Mouse (Mus musculus) liver, postnatal 0 days (tissue): ENCODE measurements around the gene Tspan11.

Experiments
- CTCF ChIP-seq: sonication (generic); IDR thresholded peaks from 2 replicates; pipeline ENCODE4 v1.5.1; 2016; ENCODE audit warnings: antibody characterized with exemption, low read depth
- EP300 ChIP-seq: IDR thresholded peaks from 2 replicates; pipeline ENCODE4 v1.6.1; 2016; ENCODE audit warnings: antibody characterized with exemption, low read depth, mild to moderate bottlenecking

DNA sequence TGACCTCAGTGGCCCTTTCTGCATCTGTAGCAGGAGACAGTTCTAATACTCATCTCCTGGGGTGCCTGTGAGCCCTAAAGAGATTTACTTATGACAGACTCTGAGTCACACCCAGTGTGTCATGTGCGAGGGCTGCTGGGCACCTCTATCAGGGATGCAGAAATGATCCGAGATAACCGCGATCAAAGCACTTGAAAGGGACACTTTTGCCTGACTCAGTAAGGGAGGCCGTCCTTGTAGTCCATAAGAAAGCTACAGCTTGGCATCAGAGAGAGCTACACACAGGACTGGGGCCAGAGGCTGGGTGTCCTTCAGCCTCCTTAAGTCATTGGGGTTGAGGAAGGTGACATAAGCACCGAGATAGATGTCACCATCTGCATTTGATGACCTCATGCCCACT, 12.7 kb downstream of the Tspan11 start:
- TF ChIP-seq CTCF, result no peak
- no peak for TF ChIP-seq EP300
